Mouse (Mus musculus) stomach, embryonic 14.5 days (tissue): ENCODE measurements around the gene Bora. TPM values are rescaled to one million over a fixed set of nuclear protein-coding genes. Genes with fewer than 3 reads are reported as not detected.

Experiments used
- ATAC-seq: fragments of 200-750 bp; cut with Nextera tagmentation; 2 replicates; pipeline ENCODE4 v1.8.0; 2017; ENCODE audit warnings: low read depth, moderate TSS enrichment; ENCODE audit not compliant: insufficient number of reproducible peaks, insufficient read depth, low FRiP score
- H3K27ac ChIP-seq: fragments of 300-500 bp; sonication (generic); 2 replicates; pipeline ENCODE4 v1.5.1; 2014; ENCODE audit warnings: mild to moderate bottlenecking, low read length, moderate library complexity, mixed read lengths
- H3K27me3 ChIP-seq: fragments of 300-500 bp; sonication (generic); 2 replicates; pipeline ENCODE4 v1.6.1; 2014; ENCODE audit warnings: low read length, control low read depth, mixed read lengths; ENCODE audit not compliant: control insufficient read depth, insufficient read depth
- H3K36me3 ChIP-seq: fragments of 300-500 bp; sonication (generic); 2 replicates; pipeline ENCODE4 v1.6.1; 2014; ENCODE audit warnings: mild to moderate bottlenecking, control low read depth, low read length, moderate library complexity, mixed read lengths; ENCODE audit not compliant: control insufficient read depth, insufficient read depth
- H3K4me1 ChIP-seq: fragments of 300-500 bp; sonication (generic); 2 replicates; pipeline ENCODE4 v1.6.1; 2014; ENCODE audit warnings: low read length, control low read depth, mixed read lengths; ENCODE audit not compliant: control insufficient read depth, insufficient read depth
- H3K4me2 ChIP-seq: fragments of 300-500 bp; sonication (generic); replicated peaks from 2 replicates; pipeline ENCODE4 v1.6.1; 2014; ENCODE audit warnings: low read depth, low read length, control low read depth
- H3K4me3 ChIP-seq: fragments of 300-500 bp; sonication (generic); 2 replicates; pipeline ENCODE4 v1.5.1; 2014; ENCODE audit warnings: low read depth, low read length, control low read depth
- H3K9ac ChIP-seq: fragments of 300-500 bp; sonication (generic); replicated peaks from 2 replicates; pipeline ENCODE4 v1.6.1; 2014; ENCODE audit warnings: low read depth, mild to moderate bottlenecking, control low read depth, low read length, moderate library complexity, mixed read lengths
- H3K9me3 ChIP-seq: fragments of 300-500 bp; sonication (generic); 2 replicates; pipeline ENCODE4 v1.6.1; 2016; ENCODE audit warnings: low read depth, low read length, control low read depth; ENCODE audit not compliant: control insufficient read depth
- WGBS: fragments of 180-500 bp; shearing (Covaris S2); extraction: QIAGEN DNeasy Blood & Tissue Kit; methylation state at CpG from one replicate; pipeline ENCODE4 v1.1.7; 2014; 5-methylcytosine and 5-hydroxymethylcytosine counted together
- polyA plus RNA-seq: library from polyadenylated mRNA; unstranded; fragments of >200 nt; fragmentation: Nextera tagmentation; extraction: Ambion mirVana; gene quantifications from 2 replicates; pipeline ENCODE4 v1.2.1, GENCODE M21; 2014

Gene Bora
- polyA plus RNA-seq, 1 experiment from 2014 or later = 74.0 TPM

- 0 out of 2 replicates have a peak, but pooled peaks have one; percentile 4 for ATAC-seq
- Histone ChIP-seq H3K9ac (peak overlapping the region; percentile 88), H3K27ac (peak overlapping the region; percentile 92), H3K9me3 (no peaks in the 10 kb centered on the region), H3K36me3 (peaks cover 4% of the 10 kb centered on the region; the same call in 1 of the 2 replicates), H3K4me1 (peaks cover 7% of the 10 kb centered on the region), H3K4me3 (peak overlapping the region; percentile 97), H3K4me2 (peak overlapping the region; percentile 71), H3K27me3 (no peaks in the 10 kb centered on the region)
- WGBS = under 1% methylated on average over 70 of the region's 70 CpGs
Measured at GRCm38 (mm10) chr14:99045378-99046030, 518 bp upstream of the Bora start.

- H3K9ac ChIP-seq = peak overlapping the region; percentile 22
- peak overlapping the region; percentile 46 for H3K4me2 ChIP-seq
- peak overlapping the region; percentile 97 for H3K4me3 ChIP-seq
- H3K27ac ChIP-seq = peak overlapping the region; percentile 72; the same call in 1 of the 2 replicates
- no peaks in the 10 kb centered on the region for H3K9me3 ChIP-seq
- H3K27me3 ChIP-seq = no peaks in the 10 kb centered on the region
- H3K4me1 ChIP-seq = peaks cover 7% of the 10 kb centered on the region
- peak; percentile 7; the same call in 1 of the 2 replicates for ATAC-seq
- peaks cover 10% of the 10 kb centered on the region for H3K36me3 ChIP-seq
- 0% methylated on average over 15 of the region's 15 CpGs for WGBS
Measured at GRCm38 (mm10) chr14:99046782-99047181, 760 bp downstream of the Bora start.

GRCm38 (mm10) chr14:99058959-99059586 is 13.1 kb downstream of the Bora start:
- H3K9me3 ChIP-seq = no peaks in the 10 kb centered on the region
- H3K4me2 ChIP-seq = no peak overlapping the region
- no peak overlapping the region for H3K4me3 ChIP-seq
- peaks cover 36% of the 10 kb centered on the region for H3K36me3 ChIP-seq
- no peaks in the 10 kb centered on the region for H3K4me1 ChIP-seq
- H3K27ac ChIP-seq = no peak overlapping the region
- no peak overlapping the region for H3K9ac ChIP-seq
- H3K27me3 ChIP-seq = no peaks in the 10 kb centered on the region
- WGBS = 86% methylated on average over 7 of the region's 7 CpGs
- ATAC-seq = no peak

GRCm38 (mm10) chr14:99060616-99061015 is 14.6 kb downstream of the Bora start:
- no peaks in the 10 kb centered on the region for H3K27me3 ChIP-seq
- H3K4me3 ChIP-seq = no peak overlapping the region
- H3K27ac ChIP-seq = no peak overlapping the region
- 96% methylated on average over 12 of the region's 12 CpGs for WGBS
- no peaks in the 10 kb centered on the region for H3K4me1 ChIP-seq
- no peak overlapping the region for H3K4me2 ChIP-seq
- no peaks in the 10 kb centered on the region for H3K9me3 ChIP-seq
- no peak for ATAC-seq
- no peak overlapping the region for H3K9ac ChIP-seq
- peaks cover 36% of the 10 kb centered on the region for H3K36me3 ChIP-seq

GRCm38 (mm10) chr14:99063091-99063490 is 17.1 kb downstream of the Bora start:
- H3K9ac ChIP-seq = no peak overlapping the region
- H3K4me1 ChIP-seq = no peaks in the 10 kb centered on the region
- WGBS = 91% methylated on average over 2 of the region's 2 CpGs
- H3K4me2 ChIP-seq = no peak overlapping the region
- ATAC-seq = no peak
- no peaks in the 10 kb centered on the region for H3K9me3 ChIP-seq
- H3K4me3 ChIP-seq = no peak overlapping the region
- H3K36me3 ChIP-seq = peaks cover 41% of the 10 kb centered on the region
- no peaks in the 10 kb centered on the region for H3K27me3 ChIP-seq
- no peak overlapping the region for H3K27ac ChIP-seq

GRCm38 (mm10) chr14:99071146-99071545 is 25.1 kb downstream of the Bora start:
- no peak for ATAC-seq
- Histone ChIP-seq H3K9me3 (no peaks in the 10 kb centered on the region), H3K4me3 (no peak overlapping the region), H3K27me3 (no peaks in the 10 kb centered on the region), H3K4me2 (no peak overlapping the region), H3K27ac (no peak overlapping the region), H3K36me3 (peaks cover 51% of the 10 kb centered on the region), H3K9ac (no peak overlapping the region), H3K4me1 (no peaks in the 10 kb centered on the region)
- 95% methylated on average over 4 of the region's 4 CpGs for WGBS

- no peak for ATAC-seq
- 92% methylated on average over 7 of the region's 7 CpGs for WGBS
- H3K4me1 ChIP-seq = no peaks in the 10 kb centered on the region
- no peak overlapping the region for H3K9ac ChIP-seq
- H3K4me3 ChIP-seq = no peak overlapping the region
- no peak overlapping the region for H3K27ac ChIP-seq
- H3K27me3 ChIP-seq = no peaks in the 10 kb centered on the region
- no peaks in the 10 kb centered on the region for H3K9me3 ChIP-seq
- peaks cover 60% of the 10 kb centered on the region for H3K36me3 ChIP-seq
- H3K4me2 ChIP-seq = no peak overlapping the region
Measured at GRCm38 (mm10) chr14:99088947-99089346, 42.9 kb downstream of the Bora start.

- Histone ChIP-seq H3K9ac (peak within 1 kb of the TSS; percentile 92), H3K4me2 (peak within 1 kb of the TSS; percentile 74), H3K36me3 (peaks cover 38% of the 10 kb centered on the region), H3K27me3 (no peaks in the 10 kb centered on the region), H3K27ac (peak within 1 kb of the TSS; percentile 80), H3K9me3 (no peaks in the 10 kb centered on the region), H3K4me1 (0 out of 2 replicates have a peak, but pooled peaks cover 8% of the 10 kb centered on the region), H3K4me3 (peak within 1 kb of the TSS; percentile 99)
- under 1% methylated on average over 73 of the region's 73 CpGs for WGBS
- ATAC-seq = peak; percentile 100
Measured at GRCm38 (mm10) chr14:99099267-99099966, 53.4 kb downstream of the Bora start, which contains the start of the genes Pibf1 and Dis3. Gene Pibf1, plus strand, starts transcription at chr14:99099424. Gene Dis3, minus strand, starts transcription at chr14:99099770.
